Mouse (Mus musculus) G1E (cell line): Measurements from ENCODE around the gene Yars. TPM values are rescaled to one million over a fixed set of nuclear protein-coding genes. Genes with fewer than 3 reads are reported as not detected.

ENCODE experiments used
- ATAC-seq: 2 replicates; pipeline ENCODE4 v1.8.0; 2016; ENCODE audit warnings: mild to moderate bottlenecking; ENCODE audit not compliant: insufficient number of reproducible peaks, poor library complexity, low FRiP score, severe bottlenecking; ENCODE audit errors: extremely low read depth
- DNase-seq: peaks from one replicate; pipeline ENCODE4 v3.0.0; 2012; ENCODE audit warnings: low spot score
- H3K27me3 ChIP-seq: 2 replicates; pipeline ENCODE4 v1.6.1; 2012; ENCODE audit warnings: mild to moderate bottlenecking, low read length, inconsistent platforms; ENCODE audit not compliant: insufficient read depth
- H3K36me3 ChIP-seq: replicated peaks from 2 replicates; pipeline ENCODE3; 2012; ENCODE audit warnings: mild to moderate bottlenecking, inconsistent platforms
- H3K4me1 ChIP-seq: 2 replicates; pipeline ENCODE4 v1.6.1; 2012; ENCODE audit warnings: low read depth, low read length, inconsistent platforms, mixed read lengths; ENCODE audit not compliant: insufficient read depth
- H3K4me3 ChIP-seq: 2 replicates; pipeline ENCODE4 v1.5.1; 2012; ENCODE audit warnings: low read depth, mild to moderate bottlenecking, inconsistent platforms, low read length, moderate library complexity, mixed read lengths
- H3K9me3 ChIP-seq: replicated peaks from 2 replicates; pipeline ENCODE4 v1.6.1; 2012; ENCODE audit warnings: inconsistent platforms
- CTCF ChIP-seq: IDR thresholded peaks from 2 replicates; pipeline ENCODE4 v1.5.1; 2012; ENCODE audit warnings: low read depth, low read length, inconsistent platforms, mixed read lengths
- GATA1 ChIP-seq: IDR thresholded peaks from 2 replicates; pipeline ENCODE4 v1.6.1; 2012; ENCODE audit warnings: borderline replicate concordance, low read length, inconsistent platforms, mixed read lengths
- GATA2 ChIP-seq: IDR thresholded peaks from 2 replicates; pipeline ENCODE4 v1.6.1; 2012; ENCODE audit warnings: low read depth, low read length, inconsistent platforms, borderline replicate concordance
- POLR2AphosphoS5 ChIP-seq: IDR thresholded peaks from 2 replicates; pipeline ENCODE4 v1.6.1; 2012; ENCODE audit warnings: low read depth, low read length, inconsistent platforms; ENCODE audit not compliant: insufficient replicate concordance
- TAL1 ChIP-seq: conservative IDR thresholded peaks from 2 replicates; pipeline ENCODE4 v1.6.1; 2012; ENCODE audit warnings: low read depth, low read length, inconsistent platforms, mixed read lengths
- polyA plus RNA-seq: library from polyadenylated mRNA; stranded (reverse); fragments of >175 nt; gene quantifications from 2 replicates; pipeline ENCODE4 v1.2.3, GENCODE M21; 2012
- total RNA-seq, 2 experiments: library from RNA; stranded (forward) in 1 of 2; stranded (reverse) in 1 of 2; fragments of 200-1000 nt in 1 of 2; fragments of >200 nt in 1 of 2; fragmentation: Nextera tagmentation in 1 of 2; gene quantifications; 2 replicates each; pipeline ENCODE4 v1.2.3; 2014 to 2017

The Yars gene
- total and polyA plus RNA-seq, 3 experiments = 74.8 to 106 (median 79.1) TPM

- no peaks in the 10 kb centered on the region for H3K27me3 ChIP-seq
- DNase-seq (no peak), ATAC-seq (no peak)
- no peaks in the 10 kb centered on the region for H3K9me3 ChIP-seq
- H3K4me3 ChIP-seq = no peak overlapping the region
- H3K4me1 ChIP-seq = peaks cover 5% of the 10 kb centered on the region
- no peak for TF ChIP-seq GATA1
- no peak for TF ChIP-seq POLR2AphosphoS5
- no peak for TF ChIP-seq GATA2
- TF ChIP-seq TAL1 = no peak
- no peak for TF ChIP-seq CTCF
- peaks cover 71% of the 10 kb centered on the region for H3K36me3 ChIP-seq
These were observed 10.0 kb upstream of the Yars start for GRCm38 (mm10) chr4:129179560-129179959.

- TF ChIP-seq CTCF = no peak
- TF ChIP-seq TAL1 = no peak
- no peak for TF ChIP-seq GATA2
- no peak for TF ChIP-seq GATA1
- TF ChIP-seq POLR2AphosphoS5 = no peak
- Histone ChIP-seq H3K4me3 (peak overlapping the region; percentile 93), H3K36me3 (peaks cover 38% of the 10 kb centered on the region), H3K27me3 (no peaks in the 10 kb centered on the region), H3K4me1 (peaks cover 44% of the 10 kb centered on the region), H3K9me3 (no peaks in the 10 kb centered on the region)
- ATAC-seq (no peak), DNase-seq (no peak)
These were observed 1.4 kb upstream of the Yars start for GRCm38 (mm10) chr4:129188041-129188659.

GRCm38 (mm10) chr4:129188803-129189541, 588 bp upstream of the Yars start:
- H3K9me3 ChIP-seq = no peaks in the 10 kb centered on the region
- peaks cover 43% of the 10 kb centered on the region for H3K36me3 ChIP-seq
- no peaks in the 10 kb centered on the region for H3K27me3 ChIP-seq
- H3K4me1 ChIP-seq = peaks cover 49% of the 10 kb centered on the region
- ATAC-seq (no peak), DNase-seq (peak; percentile 65)
- peak overlapping the region; percentile 93 for H3K4me3 ChIP-seq
- TF ChIP-seq GATA2 = no peak
- TF ChIP-seq POLR2AphosphoS5 = no peak
- no peak for TF ChIP-seq TAL1
- TF ChIP-seq GATA1 = no peak
- TF ChIP-seq CTCF = no peak

- ATAC-seq (no peak), DNase-seq (no peak)
- H3K27me3 ChIP-seq = no peaks in the 10 kb centered on the region
- H3K4me1 ChIP-seq = peaks cover 58% of the 10 kb centered on the region
- peak overlapping the region; percentile 93 for H3K4me3 ChIP-seq
- H3K9me3 ChIP-seq = no peaks in the 10 kb centered on the region
- TF ChIP-seq CTCF = no peak
- no peak for TF ChIP-seq TAL1
- no peak for TF ChIP-seq POLR2AphosphoS5
- no peak for TF ChIP-seq GATA1
- no peak for TF ChIP-seq GATA2
- peaks cover 50% of the 10 kb centered on the region for H3K36me3 ChIP-seq
These were observed 978 bp downstream of the Yars start for GRCm38 (mm10) chr4:129190538-129190937.

- ATAC-seq (no peak), DNase-seq (no peak)
- Histone ChIP-seq H3K4me3 (peak overlapping the region; percentile 46; the same call in 1 of the 2 replicates), H3K9me3 (no peaks in the 10 kb centered on the region), H3K4me1 (peaks cover 57% of the 10 kb centered on the region), H3K36me3 (peaks cover 61% of the 10 kb centered on the region), H3K27me3 (no peaks in the 10 kb centered on the region)
- no peak for TF ChIP-seq CTCF
- TF ChIP-seq GATA2 = no peak
- TF ChIP-seq TAL1 = no peak
- no peak for TF ChIP-seq GATA1
- TF ChIP-seq POLR2AphosphoS5 = no peak
These were observed 2.1 kb downstream of the Yars start for GRCm38 (mm10) chr4:129191691-129192090.

- Histone ChIP-seq H3K9me3 (no peaks in the 10 kb centered on the region), H3K4me1 (peaks cover 40% of the 10 kb centered on the region), H3K36me3 (peaks cover 76% of the 10 kb centered on the region), H3K27me3 (no peaks in the 10 kb centered on the region), H3K4me3 (no peak overlapping the region)
- ATAC-seq (no peak), DNase-seq (no peak)
- TF ChIP-seq TAL1 (no peak), GATA1 (no peak), GATA2 (no peak), CTCF (no peak), POLR2AphosphoS5 (no peak)
These were observed 4.7 kb downstream of the Yars start for GRCm38 (mm10) chr4:129194280-129194679.
